Mouse (Mus musculus) lung, postnatal 0 days (tissue): ENCODE results near the gene Gm20388.

Experiments
- CTCF ChIP-seq: IDR thresholded peaks from 2 replicates; pipeline ENCODE4 v1.5.1; 2016; ENCODE audit warnings: antibody characterized with exemption, mild to moderate bottlenecking
- EP300 ChIP-seq: IDR thresholded peaks from 2 replicates; pipeline ENCODE4 v1.6.1; 2016; ENCODE audit warnings: antibody characterized with exemption, mild to moderate bottlenecking, control low read depth

DNA sequence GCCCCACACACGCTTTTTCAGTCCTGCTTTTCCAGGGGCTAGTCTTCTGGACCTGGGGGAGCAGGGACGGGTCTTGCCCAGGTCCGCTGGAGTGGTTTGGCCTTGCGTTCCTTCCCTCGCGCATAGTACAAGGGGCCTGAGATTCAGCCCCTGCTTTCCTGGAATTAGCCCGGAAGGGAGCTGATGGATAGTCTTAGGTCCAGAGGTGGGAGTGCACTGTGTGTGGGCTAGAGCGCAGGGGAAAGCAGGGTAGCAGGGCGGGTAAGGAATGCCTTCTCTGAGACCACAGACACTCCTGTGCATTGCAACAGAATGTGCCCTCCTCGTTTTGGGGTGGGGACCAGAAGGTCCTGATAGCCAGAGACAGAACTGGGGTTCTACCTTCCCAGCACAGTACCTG, 2666.5 kb downstream of the Gm20388 start:
- TF ChIP-seq CTCF = no peak
- no peak for TF ChIP-seq EP300
